Mouse (Mus musculus): ENCODE results near the gene Mcidas. TPM values are rescaled to one million over a fixed set of nuclear protein-coding genes. Genes with fewer than 3 reads are reported as not detected.

Mcidas gene
- polyA plus RNA-seq, 1 experiment from 2014 or later = 1.2 TPM

GRCm38 (mm10) chr13:112986451-112986950 is 7.1 kb upstream of the Mcidas start:
- H3K4me3 ChIP-seq (replicated peaks; ENCODE audit: low read length) = no peak overlapping the region; the same call in 1 of the 2 replicates
- H3K4me2 ChIP-seq (replicated peaks) = peak overlapping the region; percentile 98

GRCm38 (mm10) chr13:112987532-112987943 is 6.1 kb upstream of the Mcidas start, which contains the start of gene Ccno:
Gene Ccno, plus strand, starts transcription at chr13:112987802.
- Histone ChIP-seq H3K4me1 (replicated peaks; ENCODE audit: control insufficient read depth, insufficient read depth, low read length) (peaks cover 14% of the 10 kb centered on the region), H3K4me3 (replicated peaks; ENCODE audit: low read length) (peak within 1 kb of the TSS; percentile 48), H3K4me2 (replicated peaks) (peak within 1 kb of the TSS; percentile 98), H3K27me3 (ENCODE audit: control insufficient read depth, insufficient read depth, low read length) (peaks cover 74% of the 10 kb centered on the region), H3K9me3 (ENCODE audit: control insufficient read depth, low read length) (no peaks in the 10 kb centered on the region), H3K36me3 (replicated peaks; ENCODE audit: control insufficient read depth, insufficient read depth) (no peaks in the 10 kb centered on the region), H3K9ac (peak within 1 kb of the TSS; percentile 45), H3K27ac (no peak within 1 kb of the TSS)
- DNase-seq (ENCODE audit: low spot score) (peak; percentile 85), ATAC-seq (ENCODE audit: low FRiP score) (peak; percentile 92)
- 0% methylated on average over 47 of the region's 47 CpGs for WGBS

More at GRCm38 (mm10) chr13:112986451-112986950, 7.1 kb upstream of the Mcidas start:
- 1% methylated on average over 17 of the region's 17 CpGs for WGBS
- peaks cover 68% of the 10 kb centered on the region for H3K27me3 ChIP-seq (ENCODE audit: control insufficient read depth, insufficient read depth, low read length)
- no peaks in the 10 kb centered on the region for H3K9me3 ChIP-seq (ENCODE audit: control insufficient read depth, low read length)
- H3K4me1 ChIP-seq (replicated peaks; ENCODE audit: control insufficient read depth, insufficient read depth, low read length) = peaks cover 14% of the 10 kb centered on the region
- H3K36me3 ChIP-seq (replicated peaks; ENCODE audit: control insufficient read depth, insufficient read depth) = no peaks in the 10 kb centered on the region
- DNase-seq (ENCODE audit: low spot score) (no peak), ATAC-seq (ENCODE audit: low FRiP score) (no peak)
- no peak overlapping the region for H3K9ac ChIP-seq
- H3K27ac ChIP-seq = no peak overlapping the region

GRCm38 (mm10) chr13:112987991-112988390 is 5.7 kb upstream of the Mcidas start:
- ATAC-seq (ENCODE audit: low FRiP score) (peak; percentile 46), DNase-seq (ENCODE audit: low spot score) (no peak)
- peaks cover 78% of the 10 kb centered on the region for H3K27me3 ChIP-seq (ENCODE audit: control insufficient read depth, insufficient read depth, low read length)
- H3K27ac ChIP-seq = no peak overlapping the region
- H3K9ac ChIP-seq = peak overlapping the region; percentile 45
- H3K36me3 ChIP-seq (replicated peaks; ENCODE audit: control insufficient read depth, insufficient read depth) = no peaks in the 10 kb centered on the region
- H3K9me3 ChIP-seq (ENCODE audit: control insufficient read depth, low read length) = no peaks in the 10 kb centered on the region
- H3K4me1 ChIP-seq (replicated peaks; ENCODE audit: control insufficient read depth, insufficient read depth, low read length) = peaks cover 14% of the 10 kb centered on the region
- H3K4me3 ChIP-seq (replicated peaks; ENCODE audit: low read length) = peak overlapping the region; percentile 48
- peak overlapping the region; percentile 98 for H3K4me2 ChIP-seq (replicated peaks)
- WGBS = under 1% methylated on average over 39 of the region's 39 CpGs

GRCm38 (mm10) chr13:112988866-112989265 is 4.8 kb upstream of the Mcidas start:
- H3K27me3 ChIP-seq (ENCODE audit: control insufficient read depth, insufficient read depth, low read length) = peaks cover 86% of the 10 kb centered on the region
- H3K36me3 ChIP-seq (replicated peaks; ENCODE audit: control insufficient read depth, insufficient read depth) = no peaks in the 10 kb centered on the region
- no peak for ATAC-seq (ENCODE audit: low FRiP score)
- H3K27ac ChIP-seq = no peak overlapping the region
- no peaks in the 10 kb centered on the region for H3K9me3 ChIP-seq (ENCODE audit: control insufficient read depth, low read length)
- WGBS = 2% methylated on average over 19 of the region's 19 CpGs
- DNase-seq (ENCODE audit: low spot score) = no peak
- H3K9ac ChIP-seq = no peak overlapping the region
- peaks cover 16% of the 10 kb centered on the region for H3K4me1 ChIP-seq (replicated peaks; ENCODE audit: control insufficient read depth, insufficient read depth, low read length)
- H3K4me2 ChIP-seq (replicated peaks) = peak overlapping the region; percentile 98
- H3K4me3 ChIP-seq (replicated peaks; ENCODE audit: low read length) = peak overlapping the region; percentile 48

- no peak for ATAC-seq (ENCODE audit: low FRiP score)
- Histone ChIP-seq H3K27ac (no peak overlapping the region), H3K36me3 (replicated peaks; ENCODE audit: control insufficient read depth, insufficient read depth) (no peaks in the 10 kb centered on the region), H3K27me3 (ENCODE audit: control insufficient read depth, insufficient read depth, low read length) (peaks cover 87% of the 10 kb centered on the region), H3K4me2 (replicated peaks) (peak overlapping the region; percentile 98; the same call in 1 of the 2 replicates), H3K9ac (0 out of 2 replicates have a peak overlapping the region, but pooled peaks have one; percentile 11), H3K4me3 (replicated peaks; ENCODE audit: low read length) (0 out of 2 replicates have a peak overlapping the region, but pooled peaks have one; percentile 11), H3K4me1 (replicated peaks; ENCODE audit: control insufficient read depth, insufficient read depth, low read length) (peaks cover 20% of the 10 kb centered on the region), H3K9me3 (ENCODE audit: control insufficient read depth, low read length) (no peaks in the 10 kb centered on the region)
- WGBS = 1% methylated on average over 23 of the region's 23 CpGs
- DNase-seq (ENCODE audit: low spot score) = no peak
These were observed 4.1 kb upstream of the Mcidas start for GRCm38 (mm10) chr13:112989541-112989940.

GRCm38 (mm10) chr13:112990346-112990745 is 3.3 kb upstream of the Mcidas start:
- no peak overlapping the region for H3K4me2 ChIP-seq (replicated peaks)
- no peaks in the 10 kb centered on the region for H3K9me3 ChIP-seq (ENCODE audit: control insufficient read depth, low read length)
- peaks cover 91% of the 10 kb centered on the region for H3K27me3 ChIP-seq (ENCODE audit: control insufficient read depth, insufficient read depth, low read length)
- DNase-seq (ENCODE audit: low spot score) = no peak
- peaks cover 20% of the 10 kb centered on the region for H3K4me1 ChIP-seq (replicated peaks; ENCODE audit: control insufficient read depth, insufficient read depth, low read length)
- H3K9ac ChIP-seq = no peak overlapping the region
- no peak overlapping the region for H3K27ac ChIP-seq
- no peaks in the 10 kb centered on the region for H3K36me3 ChIP-seq (replicated peaks; ENCODE audit: control insufficient read depth, insufficient read depth)
- no peak overlapping the region for H3K4me3 ChIP-seq (replicated peaks; ENCODE audit: low read length)
- 12% methylated on average over 4 of the region's 4 CpGs for WGBS
- no peak for ATAC-seq (ENCODE audit: low FRiP score)

GRCm38 (mm10) chr13:112994191-112994590 is 546 bp downstream of the Mcidas start:
- no peaks in the 10 kb centered on the region for H3K9me3 ChIP-seq (ENCODE audit: control insufficient read depth, low read length)
- H3K36me3 ChIP-seq (replicated peaks; ENCODE audit: control insufficient read depth, insufficient read depth) = no peaks in the 10 kb centered on the region
- ATAC-seq (ENCODE audit: low FRiP score) (peak; percentile 42), DNase-seq (ENCODE audit: low spot score) (peak; percentile 72)
- H3K27ac ChIP-seq = no peak overlapping the region
- peak overlapping the region; percentile 68 for H3K4me2 ChIP-seq (replicated peaks)
- WGBS = under 1% methylated on average over 25 of the region's 25 CpGs
- H3K4me1 ChIP-seq (replicated peaks; ENCODE audit: control insufficient read depth, insufficient read depth, low read length) = peaks cover 15% of the 10 kb centered on the region; the same call in 1 of the 2 replicates
- peaks cover 95% of the 10 kb centered on the region for H3K27me3 ChIP-seq (ENCODE audit: control insufficient read depth, insufficient read depth, low read length)
- H3K4me3 ChIP-seq (replicated peaks; ENCODE audit: low read length) = peak overlapping the region; percentile 41
- peak overlapping the region; percentile 38 for H3K9ac ChIP-seq

GRCm38 (mm10) chr13:112996407-112996806 is 2.8 kb downstream of the Mcidas start:
- no peak overlapping the region for H3K27ac ChIP-seq
- H3K4me3 ChIP-seq (replicated peaks; ENCODE audit: low read length) = no peak overlapping the region
- H3K36me3 ChIP-seq (replicated peaks; ENCODE audit: control insufficient read depth, insufficient read depth) = no peaks in the 10 kb centered on the region
- DNase-seq (ENCODE audit: low spot score) (no peak), ATAC-seq (ENCODE audit: low FRiP score) (no peak)
- H3K4me2 ChIP-seq (replicated peaks) = no peak overlapping the region
- H3K27me3 ChIP-seq (ENCODE audit: control insufficient read depth, insufficient read depth, low read length) = peaks cover 95% of the 10 kb centered on the region
- WGBS = 61% methylated on average over 4 of the region's 4 CpGs
- no peaks in the 10 kb centered on the region for H3K9me3 ChIP-seq (ENCODE audit: control insufficient read depth, low read length)
- H3K4me1 ChIP-seq (replicated peaks; ENCODE audit: control insufficient read depth, insufficient read depth, low read length) = peaks cover 17% of the 10 kb centered on the region; the same call in 1 of the 2 replicates
- H3K9ac ChIP-seq = no peak overlapping the region

GRCm38 (mm10) chr13:112997369-112997768 is 3.7 kb downstream of the Mcidas start:
- Histone ChIP-seq H3K27me3 (ENCODE audit: control insufficient read depth, insufficient read depth, low read length) (peaks cover 95% of the 10 kb centered on the region), H3K4me3 (replicated peaks; ENCODE audit: low read length) (no peak overlapping the region), H3K4me1 (replicated peaks; ENCODE audit: control insufficient read depth, insufficient read depth, low read length) (peaks cover 17% of the 10 kb centered on the region; the same call in 1 of the 2 replicates), H3K36me3 (replicated peaks; ENCODE audit: control insufficient read depth, insufficient read depth) (no peaks in the 10 kb centered on the region), H3K9me3 (ENCODE audit: control insufficient read depth, low read length) (no peaks in the 10 kb centered on the region), H3K27ac (no peak overlapping the region), H3K4me2 (replicated peaks) (no peak overlapping the region), H3K9ac (no peak overlapping the region)
- DNase-seq (ENCODE audit: low spot score) = no peak
- no peak for ATAC-seq (ENCODE audit: low FRiP score)
- 61% methylated on average over 6 of the region's 6 CpGs for WGBS

All from hindbrain, embryonic 14.5 days (tissue).